Mouse (Mus musculus) bone marrow, adult 2 months (tissue): ENCODE data around the gene Tmem63c. TPM values are rescaled to one million over a fixed set of nuclear protein-coding genes. Genes with fewer than 3 reads are reported as not detected.

Experiments
- H3K27ac ChIP-seq: fragments of 200-500 bp; 2 replicates; pipeline ENCODE4 v1.5.1; 2012; ENCODE audit warnings: low read depth, mild to moderate bottlenecking, control low read depth, inconsistent platforms, low read length; ENCODE audit not compliant: control insufficient read depth, poor library complexity, insufficient read depth
- H3K4me1 ChIP-seq: fragments of 200-500 bp; 2 replicates; pipeline ENCODE4 v1.6.1; 2011; ENCODE audit warnings: low read length; ENCODE audit not compliant: control insufficient read depth, insufficient read depth
- H3K4me3 ChIP-seq: fragments of 200-500 bp; replicated peaks from 2 replicates; pipeline ENCODE3; 2011; ENCODE audit warnings: mild to moderate bottlenecking, low read depth, low read length, control low read depth; ENCODE audit not compliant: control insufficient read depth
- CTCF ChIP-seq: fragments of 200-500 bp; IDR thresholded peaks from 2 replicates; pipeline ENCODE4 v1.5.1; 2011; ENCODE audit warnings: low read length, control low read depth; ENCODE audit not compliant: control insufficient read depth, insufficient read depth
- POLR2A ChIP-seq: fragments of 200-500 bp; IDR thresholded peaks from 2 replicates; pipeline ENCODE4 v1.6.1; 2011; ENCODE audit warnings: low read depth, mild to moderate bottlenecking, control low read depth, low read length, borderline replicate concordance; ENCODE audit not compliant: control insufficient read depth
- WGBS: fragments of 180-500 bp; shearing (Covaris S2); methylation state at CpG from one replicate; pipeline ENCODE4 v1.1.7; 2018; 5-methylcytosine and 5-hydroxymethylcytosine counted together
- polyA plus RNA-seq: library from polyadenylated mRNA; stranded (reverse); fragments of >200 nt; gene quantifications from 2 replicates; pipeline ENCODE4 v1.2.4, GENCODE M21; 2011; ENCODE audit warnings: low replicate concordance; ENCODE audit not compliant: missing spikeins, insufficient read depth, insufficient read length

Tmem63c gene
- polyA plus RNA-seq, 1 experiment: not detected

DNA sequence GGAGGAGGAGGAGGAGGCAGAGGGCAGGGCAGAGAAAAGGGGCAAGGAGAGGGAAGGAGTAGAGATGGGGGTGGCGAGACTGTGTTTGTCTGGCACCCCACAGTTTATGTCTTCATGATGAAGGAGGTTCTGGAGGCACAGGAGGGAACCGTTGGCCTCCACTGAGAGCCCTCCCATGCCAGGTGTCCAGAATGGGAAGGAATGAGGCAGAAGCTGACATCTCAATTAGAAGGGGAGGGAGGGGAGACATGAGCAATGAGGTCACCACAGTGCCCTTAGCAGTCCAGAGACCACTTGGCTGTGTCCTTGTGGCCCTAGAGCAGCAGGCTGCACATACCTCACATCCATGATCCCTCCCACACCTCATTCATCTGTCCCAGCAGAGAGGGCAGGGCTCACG is 26.4 kb upstream of the Tmem63c start:
- H3K4me1 ChIP-seq: no peaks in the 10 kb centered on the region
- TF ChIP-seq CTCF: no peak
- no peak for TF ChIP-seq POLR2A
- no peak overlapping the region for H3K4me3 ChIP-seq
- WGBS: 45% methylated on average over 3 of the region's 3 CpGs
- no peak overlapping the region for H3K27ac ChIP-seq

DNA sequence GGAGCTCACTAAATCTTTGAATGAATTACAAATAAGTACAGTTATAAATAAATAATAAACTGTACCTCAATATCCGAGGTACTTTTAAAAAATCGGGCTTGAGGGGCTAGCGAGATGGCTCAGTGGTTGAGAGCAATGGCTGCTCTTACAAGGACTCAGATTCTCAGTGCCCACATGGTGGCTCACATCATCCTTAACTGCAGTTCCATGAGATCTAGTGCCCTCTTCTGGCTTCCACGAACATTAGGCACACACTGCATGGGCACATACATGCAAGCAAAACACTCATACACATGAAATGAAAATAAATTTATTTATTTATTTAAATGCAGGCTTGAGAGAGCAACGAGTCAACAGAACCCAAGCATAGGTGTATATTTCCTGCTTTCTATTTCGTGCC is 25.2 kb upstream of the Tmem63c start:
- no peaks in the 10 kb centered on the region for H3K4me1 ChIP-seq
- H3K27ac ChIP-seq: no peak overlapping the region
- TF ChIP-seq CTCF (no peak), POLR2A (no peak)
- 62% methylated on average over 6 of the region's 6 CpGs for WGBS
- no peak overlapping the region for H3K4me3 ChIP-seq

DNA sequence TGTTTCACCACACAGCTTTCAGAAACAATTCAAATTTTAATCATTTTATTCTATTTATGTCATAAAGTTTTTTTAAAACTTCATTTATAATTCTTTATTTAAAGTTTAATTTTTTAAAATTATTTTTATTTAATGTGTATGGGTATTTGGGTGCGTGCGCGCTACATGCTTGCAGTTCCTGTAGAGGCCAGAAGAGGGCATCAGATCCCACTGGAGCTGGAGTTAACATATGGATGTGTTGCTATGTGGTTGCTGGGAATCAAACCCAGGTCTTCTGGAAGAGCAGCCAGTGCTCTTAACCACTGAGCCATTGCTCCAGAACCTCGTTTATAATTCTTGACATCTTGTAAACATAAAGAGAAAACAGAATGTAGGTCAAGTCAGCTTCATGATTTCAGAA is 22.4 kb upstream of the Tmem63c start:
- TF ChIP-seq CTCF (peak; percentile 41; the same call in 1 of the 2 replicates), POLR2A (no peak)
- Histone ChIP-seq H3K4me3 (no peak overlapping the region), H3K4me1 (no peaks in the 10 kb centered on the region), H3K27ac (no peak overlapping the region)
- 82% methylated on average over 4 of the region's 4 CpGs for WGBS

DNA sequence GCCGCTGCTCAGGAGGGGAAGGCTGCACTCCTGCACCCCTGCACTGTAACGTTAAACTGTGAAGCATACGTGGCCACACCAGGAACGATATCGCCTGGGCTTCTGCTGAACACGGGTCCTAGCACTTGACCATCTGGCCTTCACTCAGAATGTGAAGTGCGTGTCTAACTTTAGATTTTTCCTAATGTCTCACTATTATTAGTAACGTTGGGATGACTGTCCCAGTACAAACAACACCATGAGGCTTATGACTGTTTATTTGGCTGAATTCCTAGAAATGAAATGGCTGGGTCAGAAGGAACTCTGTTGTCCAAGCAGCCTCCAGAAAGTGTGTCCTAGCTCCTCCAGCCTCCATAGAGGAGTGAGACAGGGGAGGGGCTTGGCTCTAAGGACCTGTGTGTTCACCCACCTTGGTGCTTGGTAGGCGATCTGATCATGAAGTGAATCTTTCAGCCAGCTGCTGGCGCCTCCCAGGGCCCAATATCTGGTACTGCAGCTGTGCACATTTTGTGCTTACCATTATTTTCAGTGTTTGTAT is 21.8 kb upstream of the Tmem63c start:
- TF ChIP-seq CTCF (0 out of 2 replicates have a peak, but pooled peaks have one; percentile 9), POLR2A (no peak)
- Histone ChIP-seq H3K4me1 (no peaks in the 10 kb centered on the region), H3K27ac (no peak overlapping the region), H3K4me3 (no peak overlapping the region)
- 69% methylated on average over 10 of the region's 10 CpGs for WGBS

DNA sequence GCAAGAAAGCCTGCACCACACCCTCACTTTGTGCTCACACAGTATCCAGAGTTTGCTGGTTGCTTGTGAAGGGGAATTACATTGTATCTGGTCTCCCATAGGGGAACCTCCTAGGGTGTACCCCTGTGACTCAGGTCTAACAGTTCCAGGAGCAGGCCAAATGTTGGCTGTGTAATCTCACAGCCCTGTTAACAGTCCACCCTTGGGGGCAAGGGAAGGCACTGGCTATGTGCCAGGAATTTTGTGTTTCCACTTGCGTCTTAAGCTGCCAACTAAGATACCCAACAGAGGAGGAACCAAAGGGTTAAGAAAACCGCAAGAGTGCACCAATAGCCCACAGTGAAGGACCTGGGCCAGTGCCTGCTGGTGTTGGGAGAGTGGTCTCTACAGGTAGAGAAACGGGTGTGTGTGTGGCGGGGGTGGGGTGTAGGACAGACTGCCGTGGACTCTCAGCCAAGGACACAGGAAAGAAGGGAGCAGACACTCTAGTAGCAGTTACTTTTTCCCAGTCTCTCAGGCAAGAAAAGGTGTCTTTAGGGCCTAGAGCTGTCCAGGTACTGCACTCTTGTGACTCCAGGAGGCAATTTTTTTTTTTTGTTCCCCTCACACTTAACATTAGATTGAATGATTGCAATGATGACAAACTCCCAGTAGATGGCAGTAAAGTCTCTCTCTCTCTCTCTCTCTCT is 20.8 kb upstream of the Tmem63c start:
- 35% methylated on average over 5 of the region's 5 CpGs for WGBS
- H3K27ac ChIP-seq: no peak overlapping the region
- H3K4me1 ChIP-seq: no peaks in the 10 kb centered on the region
- H3K4me3 ChIP-seq: no peak overlapping the region
- TF ChIP-seq CTCF: no peak
- TF ChIP-seq POLR2A: no peak

DNA sequence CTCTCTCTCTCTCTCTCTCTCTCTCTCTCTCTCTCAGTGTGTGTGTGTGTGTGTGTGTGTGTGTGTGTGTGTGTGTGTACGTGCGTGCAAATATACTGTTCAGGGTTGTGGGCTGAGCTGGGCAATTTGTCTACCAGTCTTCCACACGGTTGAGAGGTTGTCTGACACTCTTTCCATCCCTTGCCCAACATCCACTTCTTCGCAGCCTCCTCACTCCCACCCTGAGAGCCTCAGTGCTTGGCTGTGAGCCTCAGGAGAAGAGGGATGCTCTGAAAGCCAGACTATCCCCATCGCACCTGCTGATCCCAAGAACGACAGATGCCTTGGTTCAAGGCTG is 20.3 kb upstream of the Tmem63c start:
- Histone ChIP-seq H3K4me1 (no peaks in the 10 kb centered on the region), H3K4me3 (no peak overlapping the region), H3K27ac (no peak overlapping the region)
- TF ChIP-seq POLR2A (no peak), CTCF (no peak)
- WGBS: 38% methylated on average over 6 of the region's 6 CpGs

DNA sequence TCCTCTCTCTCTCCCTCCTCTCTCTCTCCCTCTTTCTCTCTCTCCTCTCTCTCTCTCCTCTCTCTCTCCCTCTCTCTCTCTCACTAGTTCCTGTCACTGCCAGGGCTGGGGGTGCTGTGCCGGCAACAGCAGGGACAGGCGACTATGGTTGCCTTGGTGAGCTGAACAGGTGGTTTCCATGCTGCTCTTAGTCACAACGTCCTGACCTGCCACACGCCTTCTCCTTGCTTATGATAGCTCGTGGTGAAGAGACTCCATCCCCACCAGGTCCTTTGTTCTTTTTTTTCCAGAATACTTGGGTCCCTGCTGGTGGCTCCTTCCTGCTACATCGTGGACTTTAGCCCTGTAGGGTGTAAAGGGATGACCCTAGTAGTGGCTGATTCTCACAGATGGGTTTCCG is 18.9 kb upstream of the Tmem63c start:
- Histone ChIP-seq H3K4me1 (no peaks in the 10 kb centered on the region), H3K27ac (no peak overlapping the region), H3K4me3 (no peak overlapping the region)
- TF ChIP-seq CTCF: no peak
- TF ChIP-seq POLR2A: no peak
- 52% methylated on average over 7 of the region's 7 CpGs for WGBS

DNA sequence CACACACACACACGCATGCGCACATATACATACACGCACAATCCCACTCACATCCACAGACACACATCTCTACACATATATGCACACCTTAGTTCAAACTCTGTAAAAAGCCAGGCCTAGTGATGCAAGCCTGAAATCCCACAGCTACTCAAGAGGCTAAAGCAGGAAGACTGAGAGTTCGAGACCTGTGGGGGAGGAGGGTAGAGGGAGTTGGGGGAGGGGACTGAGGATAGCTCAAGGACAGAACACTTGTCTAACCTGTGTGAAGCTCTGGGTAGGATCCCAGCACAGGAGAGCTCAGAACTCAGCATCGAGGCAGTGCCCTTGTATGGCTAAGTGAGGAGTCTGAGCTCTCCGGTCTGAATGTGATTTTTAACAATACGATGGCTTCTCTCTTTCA is 18.3 kb upstream of the Tmem63c start:
- WGBS: 72% methylated on average over 7 of the region's 7 CpGs

More for the DNA sequence above, 18.3 kb upstream of the Tmem63c start:
- Histone ChIP-seq H3K27ac (no peak overlapping the region), H3K4me3 (no peak overlapping the region), H3K4me1 (no peaks in the 10 kb centered on the region)
- TF ChIP-seq POLR2A (no peak), CTCF (no peak)
